Mouse (Mus musculus) frontal cortex, postnatal 10 days (tissue): ENCODE measurements around the gene Prepl.

Experiments used
- DNase-seq, 2 experiments: peaks; one replicate each; pipeline ENCODE4 v3.0.0; 2022; ENCODE audit warnings: low spot score in 2 of 2, mixed read lengths in 1 of 2

Prepl gene

DNA sequence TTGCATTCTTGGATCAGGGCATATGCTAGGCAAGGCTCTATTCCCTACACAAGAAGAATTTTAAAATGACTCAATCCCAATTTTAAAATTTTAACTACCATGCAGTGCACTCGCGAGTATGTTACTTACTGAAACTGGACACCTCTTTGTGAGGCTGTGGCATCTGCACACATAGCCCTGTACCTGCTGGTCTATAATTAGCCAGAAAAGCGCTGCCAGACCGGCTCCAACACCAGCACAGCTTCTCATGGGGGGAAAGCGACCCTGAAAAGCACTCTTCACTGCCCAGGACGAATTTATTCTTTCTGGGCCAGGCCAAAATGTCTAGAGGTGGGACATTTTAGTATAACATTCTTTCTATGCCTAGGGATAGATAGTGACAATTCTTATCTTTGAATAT is 19.4 kb downstream of the Prepl start:
- DNase-seq: no peak

DNA sequence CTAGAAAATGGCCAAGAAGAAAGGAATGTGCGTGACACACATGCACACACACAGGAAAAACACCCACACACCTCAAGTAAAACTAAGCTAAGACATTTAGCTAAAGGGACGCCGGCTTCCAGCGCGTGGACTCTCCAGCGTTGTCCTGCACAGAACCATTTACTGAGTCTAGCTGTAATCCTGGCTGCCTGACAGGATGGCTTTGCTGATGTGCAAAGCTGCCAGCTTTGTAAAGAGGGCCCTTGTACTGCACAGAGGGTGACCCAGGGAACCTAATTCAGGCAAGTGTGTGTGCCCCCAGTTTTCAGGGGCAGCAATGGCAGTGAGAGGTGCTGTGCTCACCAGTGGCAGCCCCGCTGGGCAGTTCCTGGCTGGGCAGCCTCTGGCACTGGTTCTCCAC is 22.7 kb downstream of the Prepl start:
- no peak for DNase-seq

DNA sequence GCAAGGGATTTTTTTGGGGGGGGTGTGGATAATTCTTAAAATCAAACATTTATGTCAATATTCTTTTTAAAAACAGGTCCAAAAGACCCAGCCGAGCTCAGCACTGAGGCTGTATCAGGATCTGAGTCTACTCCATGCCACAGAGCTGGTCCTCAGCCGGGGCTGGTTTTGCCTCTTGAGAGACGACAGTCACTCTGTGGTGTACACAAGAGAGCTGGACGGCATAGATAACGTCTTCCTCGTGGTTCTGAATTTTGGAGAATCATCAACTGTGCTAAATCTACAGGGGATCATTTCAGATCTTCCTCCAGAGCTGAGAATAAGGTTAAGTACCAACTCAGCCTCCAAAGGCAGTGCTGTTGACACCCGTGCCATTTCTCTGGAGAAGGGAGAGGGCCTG is 26.5 kb downstream of the Prepl start:
- no peak for DNase-seq

DNA sequence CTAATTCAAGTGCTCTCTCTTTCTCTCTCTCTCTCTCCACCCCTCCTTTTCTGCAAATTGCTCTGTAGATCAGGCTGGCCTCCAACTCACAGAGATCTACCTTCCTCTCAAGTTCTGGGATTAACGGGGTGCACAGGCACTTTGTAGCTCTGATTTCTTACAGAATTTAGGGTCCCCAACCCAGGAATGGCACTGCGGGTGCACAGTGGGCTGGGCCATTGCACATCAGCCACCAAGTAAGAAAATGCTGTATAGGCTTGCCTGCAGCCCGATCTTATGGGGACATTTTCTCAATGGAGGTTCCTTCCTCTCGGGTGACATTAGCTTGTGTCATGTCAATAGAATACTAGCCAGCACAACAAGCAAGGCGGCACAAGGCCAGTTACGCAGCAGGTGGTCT is 30.9 kb downstream of the Prepl start:
- DNase-seq: no peak

DNA sequence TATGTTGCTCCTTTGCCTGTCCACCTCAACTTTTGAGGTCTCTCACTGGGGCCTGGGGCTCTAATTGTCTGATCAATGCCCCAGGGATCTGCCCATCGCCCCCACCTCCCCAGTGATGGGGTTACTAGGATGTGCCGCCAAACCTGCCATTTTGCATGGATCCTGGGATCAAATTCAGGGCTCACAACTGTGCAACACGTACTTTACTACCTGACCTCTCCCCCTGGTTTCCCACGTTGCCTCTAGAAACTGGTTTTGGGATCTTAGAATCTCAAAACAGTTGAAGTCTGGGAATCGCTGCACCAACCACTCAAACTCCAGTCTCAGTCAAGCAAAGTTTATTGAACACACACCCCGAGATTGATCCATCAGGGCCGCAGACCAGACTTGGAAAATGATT is 31.8 kb downstream of the Prepl start:
- DNase-seq: no peak

DNA sequence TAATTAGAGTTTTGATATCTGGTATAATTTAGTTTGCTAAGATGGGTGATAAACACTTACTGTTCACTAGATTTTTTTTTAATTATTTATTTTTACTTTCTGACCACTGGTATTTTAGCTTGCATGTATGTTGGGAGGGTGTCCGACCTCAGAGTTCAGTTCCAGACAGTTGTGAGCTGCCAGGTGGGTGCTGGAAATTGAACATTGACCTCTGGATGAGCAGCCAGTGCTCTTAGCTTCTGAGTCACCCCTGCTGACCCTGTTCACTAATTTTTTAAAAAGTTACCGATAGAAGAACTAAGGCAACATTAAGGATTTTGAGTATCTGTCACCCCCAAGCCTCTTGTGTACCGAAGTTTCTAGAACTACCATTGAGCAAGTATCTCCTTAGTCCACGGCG is 41.7 kb downstream of the Prepl start:
- no peak for DNase-seq

DNA sequence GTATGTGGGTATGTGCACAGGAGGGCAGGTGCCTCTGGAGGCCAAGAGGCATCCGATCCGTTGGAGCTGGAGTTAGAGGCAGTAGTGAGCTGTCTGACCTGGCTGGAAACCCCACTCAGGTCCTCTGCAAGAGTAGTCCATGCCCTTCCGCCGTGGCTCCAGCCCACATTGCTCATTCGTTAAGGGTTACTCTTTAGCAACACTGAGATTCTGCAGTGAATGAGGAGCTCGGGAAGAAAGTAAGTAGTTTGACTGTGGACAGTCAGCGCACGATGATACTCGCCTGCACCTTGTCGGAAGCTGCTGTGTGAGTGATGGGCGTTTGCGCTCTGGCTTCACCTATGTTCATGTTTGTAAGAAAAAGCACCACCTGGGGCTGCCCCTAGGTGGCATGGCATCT is 44.9 kb downstream of the Prepl start:
- DNase-seq: no peak

DNA sequence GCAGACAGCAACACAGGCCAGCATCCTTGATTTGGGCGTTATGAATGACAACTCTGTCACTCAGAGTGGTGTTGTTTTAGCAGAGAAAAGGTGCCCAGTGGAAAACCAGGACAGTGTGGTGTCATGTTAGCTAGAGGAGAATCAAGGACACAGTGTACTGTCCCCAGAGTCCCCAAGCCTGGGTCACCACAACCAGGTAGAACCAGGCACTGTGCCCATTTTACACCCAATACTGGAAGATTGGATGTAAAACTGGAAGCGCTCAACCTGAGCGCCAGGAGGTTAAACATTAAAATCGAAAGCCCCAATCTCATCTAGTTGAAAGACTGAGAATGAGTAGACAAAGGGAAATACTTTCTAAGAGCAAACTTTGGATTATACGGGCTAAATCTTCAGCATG is 45.6 kb downstream of the Prepl start:
- DNase-seq: no peak

DNA sequence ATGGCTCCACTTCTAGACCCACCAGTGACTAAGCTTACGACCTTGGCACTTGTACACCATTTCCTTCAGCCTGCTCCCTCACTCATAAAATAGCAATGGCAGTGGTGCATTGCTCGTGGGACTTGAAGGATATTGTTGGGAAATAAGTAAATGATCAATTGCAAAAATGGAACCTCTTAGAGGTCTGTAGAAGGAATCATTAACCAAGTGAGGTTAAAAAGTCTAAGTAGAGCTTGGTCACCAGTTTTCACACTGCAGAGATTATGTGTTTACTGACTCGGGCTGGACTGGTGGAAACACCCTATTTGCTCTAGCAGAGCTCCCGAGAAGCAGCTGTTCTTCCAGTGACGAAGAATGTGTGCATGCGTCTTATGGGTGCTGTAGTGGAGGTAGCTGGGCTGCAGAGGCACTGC is 46.6 kb downstream of the Prepl start:
- no peak for DNase-seq

DNA sequence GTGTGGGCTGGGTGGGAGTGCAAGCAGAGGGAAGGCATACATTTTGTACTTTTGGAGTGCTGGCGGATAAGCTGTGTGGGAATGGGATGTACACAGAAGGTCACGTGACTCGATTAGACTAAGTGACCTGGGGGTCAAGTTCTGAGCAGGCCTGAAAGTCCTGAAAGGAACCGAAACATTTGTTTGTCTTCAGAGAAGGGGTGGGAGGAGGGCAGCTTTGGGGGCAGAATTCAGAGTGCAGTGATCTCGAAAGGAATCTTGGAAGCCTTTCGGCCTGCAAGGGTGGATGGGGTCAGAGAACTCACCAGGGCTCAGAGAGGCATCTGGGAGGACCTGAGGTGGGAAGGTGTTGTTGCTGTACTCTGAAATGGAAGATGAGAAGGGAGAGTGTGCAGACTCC is 47.6 kb downstream of the Prepl start:
- DNase-seq: no peak

DNA sequence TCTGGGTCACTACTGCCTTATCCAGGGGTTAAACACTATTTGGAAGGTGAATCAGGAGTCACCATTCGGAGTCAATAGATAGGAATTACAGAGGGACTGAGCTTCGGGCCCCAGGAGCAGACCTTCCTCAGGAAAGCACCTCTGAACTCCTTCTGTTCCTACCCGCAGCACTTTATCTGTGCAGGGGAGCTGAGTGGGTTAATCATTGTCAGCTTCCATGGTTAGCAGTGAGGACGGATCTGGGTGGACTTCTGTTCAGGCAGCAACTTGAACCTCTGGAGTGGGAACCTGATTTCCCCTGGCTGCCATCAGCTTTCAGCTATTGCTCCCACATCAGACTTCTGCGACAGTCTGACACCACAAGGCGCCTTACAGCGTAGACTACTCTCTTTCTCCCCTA is 49.1 kb downstream of the Prepl start:
- no peak for DNase-seq

DNA sequence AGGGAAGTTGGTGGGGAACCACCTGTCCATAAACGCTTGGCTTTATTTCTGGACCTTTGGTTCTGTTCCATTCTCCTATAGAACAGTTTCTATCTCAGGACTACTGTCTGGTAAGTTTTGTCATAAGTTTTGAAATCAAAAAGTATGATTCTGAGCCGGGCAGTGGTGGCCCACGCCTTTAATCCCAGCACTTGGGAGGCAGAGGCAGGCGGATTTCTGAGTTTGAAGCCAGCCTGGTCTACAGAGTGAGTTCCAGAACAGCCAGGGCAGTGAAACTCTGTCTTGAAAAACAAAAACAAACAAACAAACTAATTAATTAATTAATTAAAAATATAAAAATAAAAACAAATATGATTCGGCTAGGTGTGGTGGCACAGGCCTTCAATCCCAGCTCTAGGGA is 51.3 kb downstream of the Prepl start:
- no peak for DNase-seq

DNA sequence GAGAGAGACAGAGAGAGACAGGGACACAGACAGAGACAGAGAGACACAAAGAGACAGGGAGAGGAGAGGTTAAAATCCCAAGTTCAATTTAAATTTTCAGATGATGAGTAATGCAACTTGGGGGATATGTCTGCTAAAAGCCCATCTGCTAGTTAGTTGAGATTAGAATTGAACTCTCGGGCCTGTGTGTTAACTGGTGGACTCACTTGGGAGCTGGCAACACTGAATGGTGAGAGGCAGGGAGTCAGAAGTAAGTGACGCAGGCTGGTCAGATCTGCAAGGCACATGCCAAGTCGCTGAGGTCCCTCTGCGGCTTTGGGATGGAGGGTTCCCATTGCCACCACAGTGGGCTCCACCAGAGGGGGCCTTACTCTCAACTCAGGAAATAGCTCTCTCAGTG is 51.7 kb downstream of the Prepl start:
- DNase-seq: no peak

DNA sequence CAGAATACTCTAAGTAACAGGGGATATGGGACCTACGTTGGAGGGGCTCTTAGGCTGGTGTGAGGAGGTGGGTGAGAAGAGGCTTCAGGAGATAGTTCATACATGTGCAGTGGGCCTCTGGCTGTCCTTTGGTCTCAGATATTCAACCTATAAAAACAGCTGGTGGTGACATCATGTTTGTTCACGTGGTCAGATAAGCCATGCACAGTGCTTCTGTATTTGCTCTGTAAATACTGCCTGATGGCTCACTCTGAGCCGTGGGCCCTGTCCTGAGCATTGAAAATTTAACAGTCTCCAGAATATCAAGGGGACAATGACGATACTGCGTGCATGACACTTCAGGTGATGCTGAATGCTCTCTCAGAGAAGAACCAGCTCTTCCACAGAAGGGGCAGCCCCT is 52.2 kb downstream of the Prepl start:
- no peak for DNase-seq

DNA sequence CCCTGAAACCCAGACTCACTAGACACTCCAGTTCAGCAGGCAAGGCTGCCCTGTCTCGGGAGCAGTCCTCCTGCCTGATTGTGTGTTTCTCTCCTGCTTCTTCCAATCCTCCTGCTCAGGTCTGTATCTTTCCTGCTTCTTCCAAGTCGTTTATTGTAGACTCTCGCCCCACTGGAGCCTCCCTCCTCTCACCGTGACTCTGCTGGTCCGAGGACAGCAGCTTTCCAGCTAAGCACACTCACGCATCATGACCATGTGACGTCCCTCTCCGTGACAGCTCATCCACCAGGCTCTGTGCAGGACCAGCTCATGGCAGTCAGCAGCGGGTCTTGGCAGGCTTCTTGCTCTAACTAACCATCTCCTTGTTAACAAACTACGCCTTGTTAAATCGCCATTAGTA is 56.0 kb downstream of the Prepl start:
- DNase-seq: no peak

DNA sequence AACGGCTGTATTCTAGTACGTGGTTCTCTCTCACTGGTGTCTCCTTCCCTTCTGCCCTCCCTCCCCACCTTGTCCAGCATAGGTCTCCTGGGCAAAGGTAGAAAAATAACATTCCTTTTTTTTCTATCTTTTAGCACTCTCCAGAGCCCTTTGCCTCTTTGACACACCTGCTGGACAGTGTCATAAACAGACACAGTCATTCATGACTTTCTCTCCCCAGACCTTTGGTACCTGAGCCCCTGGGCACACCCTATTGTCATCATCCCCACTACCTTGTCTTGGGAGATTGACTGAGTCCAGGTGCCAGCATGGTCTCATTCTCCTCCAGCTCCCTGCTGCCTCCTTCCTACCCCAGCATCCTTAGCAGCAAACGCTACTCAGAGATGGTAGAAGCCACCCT is 57.0 kb downstream of the Prepl start:
- DNase-seq: no peak

DNA sequence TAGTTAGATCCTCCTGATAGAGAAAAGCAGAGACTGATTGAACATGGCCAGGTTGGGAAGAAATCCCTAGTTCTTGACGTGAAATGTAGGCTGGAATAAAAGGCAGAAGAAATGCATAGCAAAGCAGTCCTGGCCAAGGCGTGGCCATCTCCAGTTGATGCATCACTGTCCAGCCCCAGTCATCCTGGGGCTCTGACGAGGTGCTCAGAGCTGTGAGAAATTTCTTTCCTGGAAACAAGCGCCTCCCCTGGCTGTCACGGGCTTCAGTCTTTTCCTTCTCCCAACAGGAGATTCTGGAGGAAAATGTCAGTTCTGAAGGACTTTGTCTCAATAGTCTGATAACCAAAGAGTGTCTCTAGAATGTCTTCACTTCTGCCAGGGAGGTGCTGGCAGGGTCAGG is 59.4 kb downstream of the Prepl start:
- no peak for DNase-seq

DNA sequence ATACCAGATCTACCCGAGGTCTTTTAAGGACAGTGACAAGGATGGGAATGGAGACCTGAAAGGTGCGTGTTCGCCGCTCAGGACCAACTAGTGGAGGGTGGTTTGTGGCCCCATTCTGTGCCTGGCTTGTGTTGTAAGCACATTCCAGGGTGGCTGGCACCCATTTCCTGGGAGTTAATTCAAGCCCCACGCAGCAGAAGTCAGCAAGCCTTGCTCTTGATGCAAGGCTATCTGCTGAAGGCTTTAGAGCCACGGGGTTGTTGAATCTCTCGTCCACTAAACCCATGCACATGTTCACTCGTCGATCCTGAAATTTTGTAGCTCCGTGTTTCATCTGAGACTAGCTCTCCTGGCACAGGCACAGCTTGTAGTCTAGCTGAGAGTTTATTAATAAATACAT is 61.2 kb downstream of the Prepl start:
- no peak for DNase-seq

DNA sequence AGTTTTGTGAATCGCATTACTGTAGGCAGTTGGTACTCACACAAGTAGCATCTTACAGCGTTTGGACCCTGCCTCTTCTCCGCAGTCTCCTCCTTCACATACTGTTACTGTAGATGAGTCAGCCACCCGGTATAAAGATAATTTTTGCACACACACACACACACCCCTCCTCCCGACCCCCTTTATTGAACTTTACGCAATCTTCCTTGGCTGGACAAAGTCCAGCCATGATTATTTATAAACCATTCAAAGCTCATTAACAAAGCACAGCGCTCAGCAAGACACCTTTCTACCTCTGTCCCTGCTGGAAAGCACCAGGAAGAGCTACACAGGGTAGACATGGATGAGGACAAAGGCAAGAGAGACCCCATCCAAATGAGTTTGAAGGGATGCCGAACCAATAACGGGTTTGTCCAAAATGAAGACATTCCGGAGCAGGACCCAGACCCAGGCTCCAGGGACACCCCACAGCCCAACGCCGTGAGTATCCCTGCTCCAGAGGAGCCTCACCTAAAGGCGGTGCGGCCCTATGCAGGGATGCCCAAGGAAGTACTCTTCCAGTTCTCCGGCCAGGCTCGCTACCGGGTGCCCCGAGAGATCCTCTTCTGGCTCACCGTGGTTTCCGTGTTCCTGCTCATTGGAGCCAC is 61.8 kb downstream of the Prepl start, which contains the start of gene Slc3a1:
Gene Slc3a1, plus strand, starts transcription at position 284 of the 647 bp plus-strand sequence.
- no peak for DNase-seq

DNA sequence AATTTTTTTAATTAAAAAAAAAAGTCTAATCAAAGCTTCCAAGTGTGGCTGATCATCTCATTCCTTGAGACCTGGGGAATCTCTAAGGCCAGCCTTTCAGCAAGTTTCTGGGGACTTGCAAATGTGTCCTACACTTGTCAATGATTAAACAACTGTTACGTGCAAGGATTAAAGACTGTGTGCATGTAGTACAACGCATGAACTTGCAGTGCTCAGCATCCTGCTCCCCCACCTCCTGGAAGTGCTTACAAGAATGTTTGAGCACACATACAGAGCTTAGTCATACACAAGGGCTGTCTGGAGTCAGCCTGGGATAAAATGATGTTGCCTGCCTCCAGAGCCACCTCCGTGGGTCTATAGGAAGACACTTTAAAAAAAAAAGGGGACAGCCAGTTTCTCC is 62.8 kb downstream of the Prepl start:
- no peak for DNase-seq

DNA sequence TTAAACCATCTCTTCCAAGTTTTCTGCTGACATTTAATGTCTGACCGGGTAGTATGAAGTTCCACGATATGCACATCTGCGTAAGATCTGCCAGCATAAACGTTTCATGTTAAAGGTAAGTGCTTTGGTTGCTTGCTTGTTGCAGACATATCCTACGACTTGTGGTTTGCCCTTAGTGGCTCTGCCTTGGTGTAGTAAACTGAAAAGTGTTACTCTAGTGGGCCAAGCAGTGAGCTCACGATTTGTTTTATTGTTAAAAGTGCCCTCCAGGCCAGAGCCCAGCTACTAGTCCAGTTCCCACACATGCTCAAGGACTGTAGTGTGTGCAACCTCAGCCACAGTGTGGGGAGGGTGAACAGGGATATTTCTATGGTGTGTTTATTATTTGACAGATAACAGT is 63.6 kb downstream of the Prepl start:
- no peak for DNase-seq

DNA sequence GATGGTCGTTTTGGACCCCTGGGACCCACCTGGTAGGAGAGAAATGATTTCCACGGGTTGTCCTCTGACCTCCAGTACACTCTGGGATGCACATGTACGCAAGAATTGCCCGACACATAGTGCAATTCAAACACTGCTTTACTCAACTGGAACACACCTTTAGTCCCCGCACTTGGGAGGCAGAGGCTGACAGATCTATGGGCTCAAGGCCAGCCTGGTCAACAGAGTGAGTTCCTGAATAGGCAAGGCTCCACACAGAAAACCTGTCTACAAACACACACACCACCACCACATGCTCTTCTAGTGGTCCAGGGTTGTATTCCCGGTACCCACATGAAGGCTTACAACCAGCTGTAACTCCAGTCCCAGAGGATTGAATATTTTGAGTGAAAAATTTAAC is 64.9 kb downstream of the Prepl start:
- DNase-seq: no peak

DNA sequence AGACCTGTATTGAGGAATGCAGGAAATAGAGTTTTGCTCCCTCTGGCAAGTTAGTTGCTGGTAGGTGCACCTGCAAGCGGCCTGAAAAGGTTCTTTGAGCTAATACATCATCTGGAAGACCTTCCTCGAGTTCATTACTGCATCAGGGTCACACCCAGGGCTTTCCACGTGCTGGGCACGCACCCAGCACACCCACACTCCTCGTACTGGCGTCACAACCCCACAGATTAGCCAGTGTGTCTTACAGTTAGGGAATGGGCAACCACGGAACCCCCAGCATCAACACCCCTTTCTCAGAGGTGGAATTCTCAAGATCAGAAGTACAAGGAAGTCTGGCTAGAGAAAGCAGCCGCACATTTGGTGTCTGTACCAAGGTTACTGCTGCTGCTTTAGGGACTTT is 65.8 kb downstream of the Prepl start:
- DNase-seq: no peak
